Mouse (Mus musculus) lung, postnatal 14 days (tissue): ENCODE results near the gene Taf3.

Experiments
- DNase-seq: peaks from one replicate; pipeline ENCODE4 v3.0.0; 2021

Gene Taf3

GRCm38 (mm10) chr2:9955576-9956535 is 92.5 kb downstream of the Taf3 start:
- no peak for DNase-seq

- no peak for DNase-seq
Observed at GRCm38 (mm10) chr2:9946739-9947138, 101.7 kb downstream of the Taf3 start.

- DNase-seq = no peak
Observed at GRCm38 (mm10) chr2:9945611-9946010, 102.8 kb downstream of the Taf3 start.

- DNase-seq = no peak
Observed at GRCm38 (mm10) chr2:9943011-9943410, 105.4 kb downstream of the Taf3 start.

- DNase-seq = no peak
Observed at GRCm38 (mm10) chr2:9939250-9939649, 109.1 kb downstream of the Taf3 start.

GRCm38 (mm10) chr2:9935965-9936364 is 112.4 kb downstream of the Taf3 start:
- DNase-seq = no peak

GRCm38 (mm10) chr2:9926905-9927283 is 121.5 kb downstream of the Taf3 start:
- DNase-seq = no peak

GRCm38 (mm10) chr2:9926194-9926904 is 122.0 kb downstream of the Taf3 start:
- DNase-seq = no peak

- DNase-seq = no peak
Observed at GRCm38 (mm10) chr2:9918691-9919471, 129.5 kb downstream of the Taf3 start.

- DNase-seq = no peak
Observed at GRCm38 (mm10) chr2:9917602-9918001, 130.8 kb downstream of the Taf3 start.

GRCm38 (mm10) chr2:9905995-9906394 is 142.4 kb downstream of the Taf3 start:
- no peak for DNase-seq

GRCm38 (mm10) chr2:9903854-9904560 is 144.4 kb downstream of the Taf3 start:
- DNase-seq = no peak

- DNase-seq = no peak
Observed at GRCm38 (mm10) chr2:9897846-9898245, 150.6 kb downstream of the Taf3 start.

GRCm38 (mm10) chr2:9896097-9896770 is 152.2 kb downstream of the Taf3 start:
- DNase-seq = no peak

- no peak for DNase-seq
Observed at GRCm38 (mm10) chr2:9894836-9895593, 153.4 kb downstream of the Taf3 start.

- no peak for DNase-seq
Observed at GRCm38 (mm10) chr2:9893272-9893953, 155.0 kb downstream of the Taf3 start.

GRCm38 (mm10) chr2:9892541-9892940 is 155.9 kb downstream of the Taf3 start:
- DNase-seq = no peak

GRCm38 (mm10) chr2:9890906-9891305 is 157.5 kb downstream of the Taf3 start:
- DNase-seq = no peak

- no peak for DNase-seq
Observed at GRCm38 (mm10) chr2:9890251-9890650, 158.1 kb downstream of the Taf3 start.

GRCm38 (mm10) chr2:9889651-9890183 is 158.7 kb downstream of the Taf3 start, which contains the start of gene Gata3:
Gata3 (minus strand) TSS chr2:9890034.
- DNase-seq = no peak
